11 mouse cellular contexts compared by ENCODE assay signal in the genomic region with DNA sequence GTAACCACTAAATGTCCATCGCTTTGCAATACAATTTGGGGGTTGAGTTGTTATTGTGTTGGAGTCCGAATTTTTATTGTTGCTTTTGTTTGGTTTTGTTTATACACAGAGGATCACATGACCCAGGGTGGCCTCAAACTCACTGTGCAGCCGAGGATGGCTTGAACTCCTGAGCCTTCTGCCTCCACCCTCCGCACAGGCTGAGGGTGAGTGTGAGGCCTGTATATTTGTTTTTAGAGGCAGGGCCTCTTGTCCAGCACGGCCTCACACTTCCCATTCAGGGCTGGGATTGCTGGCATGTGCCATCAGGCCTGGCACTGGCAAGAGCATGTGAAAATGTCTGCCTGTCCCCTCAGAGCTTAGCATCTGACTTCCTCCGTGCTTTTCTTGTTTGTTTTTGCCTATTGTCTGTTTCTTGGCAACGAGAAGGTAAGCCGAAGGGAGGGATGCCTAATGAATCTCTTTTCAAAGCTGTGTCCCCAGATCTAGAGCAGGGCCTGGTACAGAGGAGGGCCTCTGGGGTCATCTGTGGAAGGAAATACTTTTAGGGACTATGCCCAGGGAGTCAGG. TPM values are rescaled to one million over a fixed set of nuclear protein-coding genes. Genes with fewer than 3 reads are reported as not detected.
A peak's percentile ranks its signal among the peaks of the same experiment; 100 is the strongest.
DNase-seq lines count a peak whose midpoint lies in the region; ATAC-seq lines count a peak whose summit lies in the region.
"Had no signal": no experiment of that assay in that cellular context is flagged by ENCODE, and none has a peak within 500 bp of the region (broad histone marks: within the 10 kb centered on the region; RNA-seq: fewer than 3 reads in every experiment).

No protein-coding gene starts in this region.

- H3K4me2 ChIP-seq in forebrain, embryonic 14.5 days (ENCODE audit: low read length): no peak overlapping the region
- no peak overlapping the region for H3K4me2 ChIP-seq in midbrain, embryonic 12.5 days (replicated peaks)
- H3K4me2 ChIP-seq: embryonic facial prominence, embryonic 15.5 days had no signal

- H3K4me3 ChIP-seq in forebrain, embryonic 14.5 days (ENCODE audit: low read depth, low read length): no peak overlapping the region
- no peak overlapping the region for H3K4me3 ChIP-seq in midbrain, embryonic 12.5 days
- H3K4me3 ChIP-seq: embryonic facial prominence, embryonic 15.5 days; gastrocnemius, adult 2 months had no signal

- no peaks in the 10 kb centered on the region for H3K27me3 ChIP-seq in forebrain, embryonic 14.5 days (replicated peaks; ENCODE audit: control insufficient read depth, insufficient read depth, low read length)
- peaks cover 21% of the 10 kb centered on the region; the same call in 1 of the 2 replicates for H3K27me3 ChIP-seq in midbrain, embryonic 12.5 days
- H3K27me3 ChIP-seq: embryonic facial prominence, embryonic 15.5 days had no signal

- H3K9ac ChIP-seq in forebrain, embryonic 14.5 days (ENCODE audit: low read length): peak overlapping the region; percentile 41; the same call in 1 of the 2 replicates
- H3K9ac ChIP-seq in midbrain, embryonic 12.5 days (replicated peaks): 0 out of 2 replicates have a peak overlapping the region, but pooled peaks have one; percentile 35
- H3K9ac ChIP-seq: embryonic facial prominence, embryonic 15.5 days; liver, postnatal 0 days had no signal

- H3K36me3 ChIP-seq in forebrain, embryonic 14.5 days (ENCODE audit: control insufficient read depth, insufficient read depth, low read length): no peaks in the 10 kb centered on the region
- H3K36me3 ChIP-seq in midbrain, embryonic 12.5 days: no peaks in the 10 kb centered on the region
- H3K36me3 ChIP-seq: embryonic facial prominence, embryonic 15.5 days had no signal

- H3K4me1 ChIP-seq in forebrain, embryonic 14.5 days (ENCODE audit: control insufficient read depth, insufficient read depth, low read length): peaks cover 27% of the 10 kb centered on the region
- peaks cover 23% of the 10 kb centered on the region for H3K4me1 ChIP-seq in midbrain, embryonic 12.5 days

- no peak for ATAC-seq in forebrain, embryonic 14.5 days
- no peak for ATAC-seq in midbrain, embryonic 12.5 days (ENCODE audit: low FRiP score, low read depth)
- ATAC-seq: liver, postnatal 0 days had no signal

- DNase-seq in layer of hippocampus, postnatal 10 days (ENCODE audit: low spot score in 2 of 2): peak; percentile 23 to 41
- DNase-seq in layer of hippocampus, adult 8-10 months (ENCODE audit: low spot score in 2 of 2): no peak
- DNase-seq in brain, adult 2 months (ENCODE audit: low read depth, low spot score): peak; percentile 22
- peak; percentile 36 for DNase-seq in forebrain, embryonic 14.5 days (ENCODE audit: low spot score)
- no peak for DNase-seq in urinary bladder, postnatal 25 days (ENCODE audit: low spot score)
- no peak for DNase-seq in cerebellum, adult 18-20 months
- no peak for DNase-seq in right cerebral cortex, postnatal 10 days (ENCODE audit: low spot score in 2 of 2)
- DNase-seq: gastrocnemius, adult 2 months; liver, postnatal 0 days had no signal

- H3K9me3 ChIP-seq in forebrain, embryonic 14.5 days (replicated peaks; ENCODE audit: control insufficient read depth, low read length): no peaks in the 10 kb centered on the region
- H3K9me3 ChIP-seq in midbrain, embryonic 12.5 days: no peaks in the 10 kb centered on the region
- H3K9me3 ChIP-seq: embryonic facial prominence, embryonic 15.5 days had no signal

- peak overlapping the region; percentile 68 for H3K27ac ChIP-seq in forebrain, embryonic 14.5 days (ENCODE audit: low read depth, low read length)
- peak overlapping the region; percentile 69 for H3K27ac ChIP-seq in midbrain, embryonic 12.5 days (replicated peaks)
- H3K27ac ChIP-seq: embryonic facial prominence, embryonic 15.5 days; gastrocnemius, adult 2 months had no signal

- WGBS in forebrain, embryonic 14.5 days: 23% methylated on average over 8 of the region's 8 CpGs
- WGBS in midbrain, embryonic 12.5 days: 26% methylated on average over 8 of the region's 8 CpGs

RNA-seq across cellular contexts. Expression of a gene that starts 25.5 kb away (rescaled TPM):
- 1 to 10 TPM; 1.9 to 3.5 TPM for total RNA-seq in layer of hippocampus, postnatal 10 days (2021)
- 1 to 10 TPM; 4.4 to 4.6 (median 4.5) TPM for total RNA-seq in layer of hippocampus, adult 8-10 months (2022)
- polyA plus RNA-seq in forebrain, embryonic 14.5 days (2014; fragmentation: Nextera tagmentation; extraction: Ambion mirVana): 0.09 and 0.18 TPM in 2 replicates
- 0.08 TPM in 1 of 2 replicates, not detected in the other for polyA plus RNA-seq in midbrain, embryonic 12.5 days (2016; fragmentation: Nextera tagmentation; extraction: Ambion mirVana)

RNA-seq across cellular contexts. Expression of a gene that starts 26.4 kb away (rescaled TPM):
- total RNA-seq in layer of hippocampus, postnatal 10 days (2021): 10 to 100 TPM; 44.5 to 52.2 TPM
- 10 to 100 TPM; 37.4 to 64.6 (median 50.1) TPM for total RNA-seq in layer of hippocampus, adult 8-10 months (2022)
- 106 and 107 TPM in 2 replicates for polyA plus RNA-seq in forebrain, embryonic 14.5 days (2014; fragmentation: Nextera tagmentation; extraction: Ambion mirVana)
- 101 and 107 TPM in 2 replicates for polyA plus RNA-seq in midbrain, embryonic 12.5 days (2016; fragmentation: Nextera tagmentation; extraction: Ambion mirVana)

RNA-seq across cellular contexts. Expression of a gene that starts 28.5 kb away (rescaled TPM):
- total RNA-seq in layer of hippocampus, postnatal 10 days (2021): not detected
- total RNA-seq in layer of hippocampus, adult 8-10 months (2022): not detected
- not detected in 2 replicates for polyA plus RNA-seq in forebrain, embryonic 14.5 days (2014; fragmentation: Nextera tagmentation; extraction: Ambion mirVana)
- polyA plus RNA-seq in midbrain, embryonic 12.5 days (2016; fragmentation: Nextera tagmentation; extraction: Ambion mirVana): not detected in 2 replicates
- total RNA-seq: gastrocnemius, adult 2 months had no signal

RNA-seq across cellular contexts. Expression of a gene that starts 54.3 kb away (rescaled TPM):
- total RNA-seq in layer of hippocampus, postnatal 10 days (2021): 1 to 10 TPM; 8.3 to 8.6 TPM
- total RNA-seq in layer of hippocampus, adult 8-10 months (2022): 1 to 10 TPM; 5.1 to 9.5 (median 8.5) TPM
- polyA plus RNA-seq in forebrain, embryonic 14.5 days (2014; fragmentation: Nextera tagmentation; extraction: Ambion mirVana): 11.7 and 12.7 TPM in 2 replicates
- polyA plus RNA-seq in midbrain, embryonic 12.5 days (2016; fragmentation: Nextera tagmentation; extraction: Ambion mirVana): 12.0 and 13.3 TPM in 2 replicates

Comparison
In these comparisons a context has a peak if more than half of its experiments do, and no peak if none do; other contexts are left out.
1. DNase-seq: peak in layer of hippocampus, postnatal 10 days (2 of 2), brain, adult 2 months (single experiment) and forebrain, embryonic 14.5 days (single experiment); none in layer of hippocampus, adult 8-10 months (0 of 2), urinary bladder, postnatal 25 days (single experiment), cerebellum, adult 18-20 months (0 of 2) and right cerebral cortex, postnatal 10 days (0 of 2).